Mouse (Mus musculus): ENCODE data around the gene Styxl1.

- no peak for TF ChIP-seq ZNF384 (IDR thresholded peaks at IDR 0.05; ENCODE audit: low read depth, low read length)
- no peak for TF ChIP-seq ZC3H11A (IDR thresholded peaks at IDR 0.05; ENCODE audit: low read depth, low read length)
- TF ChIP-seq POLR2AphosphoS5 (IDR thresholded peaks at IDR 0.05; ENCODE audit: borderline replicate concordance, low read depth, low read length), result no peak
- TF ChIP-seq USF1 (IDR thresholded peaks at IDR 0.05; ENCODE audit: low read depth, low read length), result no peak
These were observed 44.2 kb upstream of the Styxl1 start for GRCm38 (mm10) chr5:135822316-135822944.

All from MEL (cell line).